Mouse (Mus musculus) forebrain, embryonic 16.5 days (tissue): ENCODE measurements around the gene Sla2. TPM values are rescaled to one million over a fixed set of nuclear protein-coding genes. Genes with fewer than 3 reads are reported as not detected.
A peak's percentile ranks its signal among the peaks of the same experiment; 100 is the strongest.
"Not testable (repeated sequence)": the region's sequence is repeated elsewhere in the genome, so short reads cannot be mapped to it uniquely, and the experiment has no call there.

Source experiments
- ATAC-seq: fragments of 200-750 bp; cut with Nextera tagmentation; 2 replicates; pipeline ENCODE4 v1.8.0; 2017; ENCODE audit warnings: mild to moderate bottlenecking, moderate library complexity
- H3K27ac ChIP-seq: fragments of 300-500 bp; sonication (generic); 2 replicates; pipeline ENCODE4 v1.5.1; 2014; ENCODE audit warnings: low read length, control low read depth
- H3K27me3 ChIP-seq: fragments of 300-500 bp; sonication (generic); replicated peaks from 2 replicates; pipeline ENCODE4 v1.6.1; 2014; ENCODE audit warnings: low read length; ENCODE audit not compliant: control insufficient read depth, insufficient read depth
- H3K36me3 ChIP-seq: fragments of 300-500 bp; sonication (generic); 2 replicates; pipeline ENCODE4 v1.6.1; 2014; ENCODE audit not compliant: control insufficient read depth, insufficient read depth
- H3K4me1 ChIP-seq: fragments of 300-500 bp; sonication (generic); replicated peaks from 2 replicates; pipeline ENCODE4 v1.6.1; 2014; ENCODE audit warnings: low read length; ENCODE audit not compliant: control insufficient read depth, insufficient read depth
- H3K4me2 ChIP-seq: fragments of 300-500 bp; sonication (generic); 2 replicates; pipeline ENCODE4 v1.6.1; 2014; ENCODE audit warnings: mild to moderate bottlenecking, low read length, control low read depth
- H3K4me3 ChIP-seq: fragments of 300-500 bp; sonication (generic); replicated peaks from 2 replicates; pipeline ENCODE4 v1.5.1; 2014; ENCODE audit warnings: mild to moderate bottlenecking, low read length, control low read depth
- H3K9ac ChIP-seq: fragments of 300-500 bp; sonication (generic); replicated peaks from 2 replicates; pipeline ENCODE4 v1.6.1; 2014; ENCODE audit warnings: low read depth, low read length, control low read depth
- H3K9me3 ChIP-seq: fragments of 300-500 bp; sonication (generic); 2 replicates; pipeline ENCODE4 v1.6.1; 2016; ENCODE audit warnings: low read length; ENCODE audit not compliant: control insufficient read depth
- WGBS: fragments of 180-500 bp; shearing (Covaris S2); extraction: QIAGEN DNeasy Blood & Tissue Kit; methylation state at CpG from one replicate; pipeline ENCODE4 v1.1.7; 2014; 5-methylcytosine and 5-hydroxymethylcytosine counted together
- polyA plus RNA-seq: library from polyadenylated mRNA; unstranded; fragments of >200 nt; fragmentation: Nextera tagmentation; extraction: Ambion mirVana; gene quantifications from 2 replicates; pipeline ENCODE4 v1.2.1, GENCODE M21; 2015

Gene Sla2
- polyA plus RNA-seq, 1 experiment from 2014 or later, result 0.11 TPM

GRCm38 (mm10) chr2:156839319-156840191, 47.4 kb downstream of the Sla2 start, which contains the start of gene Tgif2:
TSS of gene Tgif2 (plus strand) at chr2:156840007.
- 2% methylated on average over 47 of the region's 61 CpGs for WGBS
- H3K4me1 ChIP-seq, result peaks cover 42% of the 10 kb centered on the region
- no peaks in the 10 kb centered on the region for H3K36me3 ChIP-seq
- no peaks in the 10 kb centered on the region for H3K27me3 ChIP-seq
- H3K27ac ChIP-seq, result peak within 1 kb of the TSS; percentile 82
- peak within 1 kb of the TSS; percentile 72 for H3K9ac ChIP-seq
- ATAC-seq, result peak; percentile 72
- peak within 1 kb of the TSS; percentile 75 for H3K4me3 ChIP-seq
- no peaks in the 10 kb centered on the region for H3K9me3 ChIP-seq
- peak within 1 kb of the TSS; percentile 88 for H3K4me2 ChIP-seq

DNA sequence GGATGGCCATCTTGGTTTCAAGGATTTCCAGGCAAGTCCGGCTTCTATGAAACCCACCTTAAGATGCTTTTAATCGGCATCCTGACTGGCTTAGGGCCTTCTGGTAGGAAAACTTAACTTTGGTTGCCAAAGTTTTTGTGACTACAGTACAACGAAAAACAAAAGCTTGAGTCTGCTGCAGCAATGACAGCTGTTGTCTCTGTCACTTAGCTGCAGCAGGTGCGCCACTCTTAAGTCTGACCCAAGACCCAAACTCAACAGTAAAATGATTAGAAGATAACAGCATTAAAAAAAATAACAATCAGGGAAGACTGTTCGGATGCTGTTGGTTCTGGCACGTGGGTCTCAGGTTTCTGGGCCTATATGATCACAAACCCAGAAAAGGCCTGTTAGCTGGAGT, 48.2 kb downstream of the Sla2 start:
- H3K36me3 ChIP-seq, result no peaks in the 10 kb centered on the region
- H3K9ac ChIP-seq, result peak overlapping the region; percentile 28; the same call in 1 of the 2 replicates
- H3K4me3 ChIP-seq, result no peak overlapping the region
- WGBS, result 59% methylated on average over 6 of the region's 6 CpGs
- no peak overlapping the region for H3K27ac ChIP-seq
- no peaks in the 10 kb centered on the region for H3K9me3 ChIP-seq
- ATAC-seq, result no peak
- no peaks in the 10 kb centered on the region for H3K27me3 ChIP-seq
- H3K4me1 ChIP-seq, result peaks cover 36% of the 10 kb centered on the region
- no peak overlapping the region for H3K4me2 ChIP-seq

DNA sequence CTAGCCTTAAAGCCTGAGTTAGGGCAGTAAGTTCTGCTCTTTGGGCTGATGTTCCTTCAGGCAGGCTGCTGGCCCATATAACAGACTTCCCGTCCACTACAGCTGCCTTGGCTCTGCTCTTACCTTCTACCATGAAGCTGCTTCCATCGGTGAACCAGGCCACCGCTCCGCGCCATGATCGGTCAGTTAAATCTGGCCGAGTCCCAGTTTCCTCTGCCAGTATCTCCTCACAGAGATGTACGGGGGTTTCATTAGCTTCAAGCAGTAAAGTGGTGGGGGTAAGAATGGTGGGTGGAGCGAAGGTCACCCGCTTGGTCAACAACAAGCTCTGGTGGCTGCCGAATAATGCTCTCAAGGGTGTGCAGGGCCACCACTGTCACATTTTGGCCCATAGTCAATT, 52.7 kb downstream of the Sla2 start:
- Histone ChIP-seq H3K4me3 (no peak overlapping the region), H3K9ac (no peak overlapping the region), H3K9me3 (no peaks in the 10 kb centered on the region), H3K4me1 (peaks cover 2% of the 10 kb centered on the region; the same call in 1 of the 2 replicates), H3K36me3 (no peaks in the 10 kb centered on the region), H3K27me3 (no peaks in the 10 kb centered on the region), H3K4me2 (no peak overlapping the region), H3K27ac (no peak overlapping the region)
- WGBS, result 98% methylated on average over 11 of the region's 11 CpGs
- ATAC-seq, result no peak

- H3K4me2 ChIP-seq, H3K4me3 ChIP-seq, H3K9me3 ChIP-seq, H3K27me3 ChIP-seq, H3K36me3 ChIP-seq, H3K4me1 ChIP-seq, ATAC-seq, H3K9ac ChIP-seq, H3K27ac ChIP-seq: not testable (repeated sequence)
- 87% methylated on average over 6 of the region's 6 CpGs for WGBS
Observed at GRCm38 (mm10) chr2:156825128-156825527, 61.9 kb downstream of the Sla2 start.

Other genes with a start within 250 kb of the Sla2 start
- 36.5 and 41.4 TPM in 2 replicates for gene Myl9, start 111.8 kb downstream of the Sla2 start, polyA plus RNA-seq
- 33.1 and 39.1 TPM in 2 replicates for gene Tgif2, start 47.2 kb downstream of the Sla2 start, polyA plus RNA-seq
- gene 4930518I15Rik, start 29.2 kb downstream of the Sla2 start, polyA plus RNA-seq, result 10.2 and 15.0 TPM in 2 replicates
- 131 and 139 TPM in 2 replicates for gene Rab5if, start 24.1 kb downstream of the Sla2 start, polyA plus RNA-seq
- gene Ndrg3, start 104.9 kb upstream of the Sla2 start, polyA plus RNA-seq, result 150 and 152 TPM in 2 replicates
- 20.3 and 22.8 TPM in 2 replicates for gene Dsn1, start 120.0 kb upstream of the Sla2 start, polyA plus RNA-seq
- gene Soga1, start 192.1 kb upstream of the Sla2 start, polyA plus RNA-seq, result 4.7 and 5.8 TPM in 2 replicates
- gene Tldc2, start 199.9 kb upstream of the Sla2 start, polyA plus RNA-seq, result not detected in 2 replicates
- 10.2 and 11.0 TPM in 2 replicates for gene Samhd1, start 248.1 kb upstream of the Sla2 start, polyA plus RNA-seq